Mouse (Mus musculus) layer of hippocampus, postnatal 36 days (tissue): ENCODE results near the gene Fadd. TPM values are rescaled to one million over a fixed set of nuclear protein-coding genes. Genes with fewer than 3 reads are reported as not detected.
A peak's percentile ranks its signal among the peaks of the same experiment; 100 is the strongest.

Source experiments
- DNase-seq, 2 experiments: peaks; one replicate each; pipeline ENCODE4 v3.0.0; 2022
- total RNA-seq, 2 experiments: library from RNA; stranded (reverse); gene quantifications; 2 replicates each; pipeline ENCODE4 v1.2.3; 2021

The Fadd gene
- total RNA-seq, 2 experiments from 2014 or later = 1.8 to 2.1 TPM

DNA sequence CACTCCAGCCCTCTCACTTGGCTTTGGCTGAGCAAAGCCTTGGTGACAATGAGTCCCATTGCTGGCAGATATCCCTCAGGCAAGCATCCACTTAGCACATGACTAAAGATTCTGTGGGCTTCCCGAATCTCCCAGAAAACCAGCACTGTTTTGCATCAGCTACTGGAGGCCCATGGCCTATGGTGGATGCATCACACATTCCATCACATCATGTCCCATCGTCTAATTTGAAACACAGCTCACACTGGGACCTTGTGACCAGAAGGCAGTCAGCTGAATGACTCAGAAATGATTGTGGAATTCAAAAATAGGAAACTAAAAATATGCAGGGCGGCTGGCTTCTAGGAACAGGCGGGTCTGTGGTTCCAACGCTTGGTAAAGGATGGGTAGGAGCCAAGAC lies 4.4 kb downstream of the Fadd start:
- DNase-seq = peak in 1 of 2 experiments; percentile 16

DNA sequence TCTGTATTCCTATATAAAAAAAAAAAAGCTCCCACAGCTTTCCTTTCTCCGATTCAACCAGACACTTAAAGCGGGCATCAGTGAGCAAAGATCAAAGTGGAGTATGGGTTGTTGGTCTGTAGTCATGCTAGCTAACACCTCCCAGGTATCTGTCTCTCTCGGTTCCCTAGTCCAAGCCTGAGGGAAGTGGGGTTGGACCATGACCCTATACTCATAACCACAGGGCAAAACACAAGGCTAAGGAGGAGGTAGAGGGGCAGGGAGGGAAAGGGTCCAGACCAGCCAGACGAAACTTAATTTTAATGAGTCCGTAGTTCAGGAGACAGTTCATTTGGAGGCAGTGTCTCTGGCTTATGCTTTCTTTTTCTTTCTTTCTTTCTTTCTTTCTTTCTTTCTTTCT lies 10.0 kb downstream of the Fadd start:
- no peak for DNase-seq

DNA sequence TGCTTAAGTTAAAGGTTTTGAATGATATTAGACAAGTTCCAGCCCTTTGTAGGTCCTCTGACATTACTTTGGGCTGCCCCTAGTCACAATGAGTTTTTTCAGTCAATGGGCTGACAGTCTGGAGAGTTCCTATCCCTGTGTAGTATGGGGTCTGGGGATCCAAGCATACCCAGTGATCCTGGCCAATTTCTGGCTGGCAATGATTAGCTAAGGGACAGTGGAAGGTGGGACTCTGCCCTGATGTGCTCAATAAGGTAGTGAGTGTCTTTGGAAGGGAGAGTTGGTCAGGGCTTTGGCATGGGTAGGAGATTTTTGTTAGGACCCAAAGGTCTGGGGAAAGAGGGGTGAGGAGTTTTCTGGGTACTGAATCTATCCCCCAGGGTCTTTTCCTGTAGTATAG lies 10.7 kb downstream of the Fadd start:
- DNase-seq = no peak

DNA sequence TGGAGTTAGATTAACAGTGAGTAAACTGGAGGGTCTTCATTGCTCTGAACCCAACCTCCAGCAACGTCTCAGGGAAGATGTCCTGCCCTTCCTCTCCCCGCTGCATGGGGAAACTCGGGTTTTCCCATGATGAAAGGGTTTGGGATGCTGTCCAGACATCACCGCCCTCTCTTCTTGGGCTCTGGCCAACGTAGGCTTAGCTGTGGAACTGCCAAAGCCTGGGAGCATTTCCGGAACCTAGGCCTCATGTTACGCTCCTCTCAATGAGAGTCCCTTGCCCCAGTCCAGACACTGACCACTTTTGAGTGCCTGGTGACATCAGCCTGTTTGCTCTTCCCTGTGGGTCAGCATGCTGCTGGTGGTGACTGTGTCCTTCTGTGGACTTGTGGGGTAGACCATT lies 12.8 kb downstream of the Fadd start:
- no peak for DNase-seq

DNA sequence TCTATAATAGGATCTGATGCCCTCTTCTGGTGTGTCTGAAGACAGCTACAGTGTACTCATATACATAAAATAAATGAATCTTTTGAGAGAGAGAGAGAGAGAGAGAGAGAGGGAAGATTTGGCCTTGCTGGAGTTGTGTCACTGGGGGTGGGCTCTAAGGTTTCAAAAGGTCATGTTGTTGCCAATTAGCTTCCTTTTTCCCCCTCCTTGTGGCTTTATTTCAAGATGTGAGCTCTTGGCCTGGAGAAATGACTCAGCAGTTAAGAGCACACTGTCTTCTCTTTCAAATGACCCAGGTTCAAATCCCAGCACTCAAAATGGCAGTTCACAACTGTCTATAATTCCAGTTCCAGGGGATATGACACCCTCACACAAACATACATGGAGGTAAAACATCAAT lies 14.2 kb downstream of the Fadd start:
- no peak for DNase-seq

DNA sequence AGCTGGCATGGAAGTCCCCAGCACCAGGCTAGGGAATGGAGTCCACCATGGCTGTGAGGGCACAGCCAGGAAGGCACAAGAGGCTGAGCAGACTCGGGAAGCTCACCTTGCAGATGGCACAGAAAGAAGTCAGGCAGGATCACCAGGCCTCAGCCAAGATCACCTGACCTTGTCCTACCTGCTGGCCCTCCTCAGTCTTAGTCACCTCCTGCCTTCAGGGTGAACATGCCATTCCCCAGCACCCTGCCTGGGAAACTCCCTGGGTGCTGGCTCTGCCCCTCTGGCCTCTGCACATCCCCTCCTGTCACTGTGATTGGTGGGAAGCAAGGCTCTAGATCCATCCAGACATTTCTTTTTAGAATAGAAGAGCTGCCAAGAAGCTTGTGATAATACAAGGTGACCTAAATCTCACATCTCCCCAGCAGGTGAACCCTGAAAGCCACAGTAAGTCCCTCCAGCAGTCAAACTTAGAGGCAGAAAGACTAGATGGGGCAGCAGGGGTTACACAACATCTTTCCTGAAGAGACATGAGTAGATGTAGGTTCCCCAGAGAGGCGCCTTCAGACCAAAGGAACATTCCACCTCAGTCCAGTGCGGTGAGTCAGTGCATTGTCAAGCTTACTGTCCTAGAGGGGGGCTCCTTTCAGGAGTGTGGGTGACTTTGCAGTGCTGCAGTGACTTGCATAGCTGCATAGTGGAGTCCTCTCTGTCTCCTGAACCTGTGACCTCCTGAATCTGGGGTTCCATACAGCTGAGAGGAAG lies 15.2 kb downstream of the Fadd start:
- DNase-seq = no peak

DNA sequence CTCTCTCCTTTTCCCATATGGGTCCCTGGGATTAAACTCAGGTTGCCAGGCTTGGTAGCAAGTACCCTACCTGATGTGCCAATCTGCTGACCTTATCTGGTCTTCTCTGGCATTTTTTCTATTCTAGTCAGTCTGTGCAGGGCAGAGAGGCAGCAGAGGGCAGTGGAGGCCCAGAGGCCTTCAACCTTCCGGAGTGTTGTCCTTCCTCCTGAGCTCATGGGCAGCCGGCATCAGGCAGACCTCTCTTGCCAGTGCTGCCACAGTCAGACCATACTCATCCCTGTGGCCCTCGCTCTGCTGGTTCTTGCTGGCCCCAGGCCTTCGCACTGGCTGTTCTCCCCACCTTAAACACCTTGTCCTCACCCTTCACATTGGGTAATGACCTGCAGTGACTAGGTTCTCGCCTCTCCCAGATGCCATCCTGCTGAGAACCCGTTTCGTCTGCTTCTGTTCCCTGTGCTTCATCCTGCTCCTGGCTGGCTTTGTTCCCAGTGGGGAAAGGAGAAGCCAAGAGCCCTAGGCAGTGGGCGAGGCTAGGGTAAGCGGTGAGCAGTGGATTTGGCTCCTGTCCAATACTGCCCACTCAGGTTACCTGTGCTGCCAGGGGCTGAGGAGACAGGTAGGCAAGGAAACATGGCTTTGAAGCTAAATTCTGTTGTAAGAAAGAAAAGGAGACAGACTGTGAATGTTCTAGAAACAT lies 18.7 kb downstream of the Fadd start:
- DNase-seq = no peak

DNA sequence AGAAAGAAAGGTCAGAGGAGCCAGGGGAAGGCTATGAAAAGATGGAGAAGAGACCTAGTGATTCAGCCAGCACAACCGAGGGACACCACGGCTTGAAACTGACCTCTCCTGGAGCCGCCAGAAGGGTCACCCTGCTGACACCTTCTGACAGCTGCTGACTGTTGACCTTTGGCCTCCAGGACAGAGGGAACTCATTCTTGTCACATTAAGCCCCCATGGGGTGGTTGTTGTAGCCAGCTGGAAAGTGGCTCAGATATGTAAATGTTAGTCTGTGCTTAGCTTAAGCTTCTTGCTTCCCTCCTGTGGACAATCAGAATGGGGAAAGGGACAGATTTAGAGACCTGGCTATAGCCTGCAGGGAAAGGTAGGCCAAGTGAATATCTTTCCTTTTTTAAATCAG lies 20.2 kb downstream of the Fadd start:
- no peak for DNase-seq

DNA sequence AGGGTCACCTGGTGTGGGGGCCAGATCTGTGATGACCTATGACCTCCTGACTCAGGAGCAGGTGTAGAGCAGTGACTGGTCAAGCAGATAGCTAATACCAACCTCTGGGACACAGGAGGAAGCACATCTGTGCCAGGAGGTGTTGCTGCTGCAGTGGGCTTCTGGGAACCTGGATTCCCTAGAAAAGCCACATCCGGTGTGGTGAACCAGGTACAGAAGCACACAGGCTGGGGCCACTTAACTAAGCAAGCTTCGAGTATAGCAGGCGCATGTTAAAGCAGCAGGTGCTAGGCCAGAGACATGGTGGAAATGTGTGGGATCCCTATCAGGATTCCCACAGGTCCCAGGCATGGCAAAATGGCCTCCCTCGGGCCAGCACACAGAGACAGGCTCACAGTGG lies 21.7 kb downstream of the Fadd start:
- no peak for DNase-seq

DNA sequence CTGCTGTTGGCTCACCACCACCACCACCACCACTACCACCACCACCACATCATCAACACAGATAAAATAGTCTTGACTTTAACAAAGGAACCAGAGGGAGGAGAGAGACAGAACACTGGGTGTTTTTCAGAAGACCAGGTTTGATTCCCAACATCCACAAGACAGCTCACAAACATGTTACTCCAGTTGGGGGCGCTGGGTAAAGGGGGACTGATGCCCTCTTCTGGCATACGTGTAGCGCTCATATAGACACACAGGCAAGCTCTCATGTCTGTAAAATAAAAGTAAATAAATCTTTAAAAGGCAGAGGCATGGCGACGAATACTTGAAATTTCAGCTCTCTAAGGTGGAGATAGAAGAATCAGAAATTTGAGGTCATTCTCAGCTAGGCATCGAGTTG lies 23.7 kb downstream of the Fadd start:
- no peak for DNase-seq

DNA sequence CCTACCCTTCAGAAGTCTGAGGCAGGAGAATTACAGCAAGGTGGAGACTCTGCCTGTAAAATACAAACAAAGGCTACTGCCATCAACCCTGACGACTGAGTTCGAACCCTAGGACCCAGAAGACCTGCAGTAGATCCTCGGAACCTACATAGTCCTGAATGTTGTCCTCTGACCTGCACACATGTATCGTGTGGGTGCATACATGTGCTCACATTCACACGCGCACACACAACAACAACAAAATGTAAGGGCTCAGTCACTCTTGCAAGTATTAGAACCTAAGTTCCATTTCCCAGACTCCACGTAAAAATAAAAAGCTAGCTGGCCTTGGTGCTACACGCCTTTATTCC lies 28.2 kb downstream of the Fadd start:
- no peak for DNase-seq

DNA sequence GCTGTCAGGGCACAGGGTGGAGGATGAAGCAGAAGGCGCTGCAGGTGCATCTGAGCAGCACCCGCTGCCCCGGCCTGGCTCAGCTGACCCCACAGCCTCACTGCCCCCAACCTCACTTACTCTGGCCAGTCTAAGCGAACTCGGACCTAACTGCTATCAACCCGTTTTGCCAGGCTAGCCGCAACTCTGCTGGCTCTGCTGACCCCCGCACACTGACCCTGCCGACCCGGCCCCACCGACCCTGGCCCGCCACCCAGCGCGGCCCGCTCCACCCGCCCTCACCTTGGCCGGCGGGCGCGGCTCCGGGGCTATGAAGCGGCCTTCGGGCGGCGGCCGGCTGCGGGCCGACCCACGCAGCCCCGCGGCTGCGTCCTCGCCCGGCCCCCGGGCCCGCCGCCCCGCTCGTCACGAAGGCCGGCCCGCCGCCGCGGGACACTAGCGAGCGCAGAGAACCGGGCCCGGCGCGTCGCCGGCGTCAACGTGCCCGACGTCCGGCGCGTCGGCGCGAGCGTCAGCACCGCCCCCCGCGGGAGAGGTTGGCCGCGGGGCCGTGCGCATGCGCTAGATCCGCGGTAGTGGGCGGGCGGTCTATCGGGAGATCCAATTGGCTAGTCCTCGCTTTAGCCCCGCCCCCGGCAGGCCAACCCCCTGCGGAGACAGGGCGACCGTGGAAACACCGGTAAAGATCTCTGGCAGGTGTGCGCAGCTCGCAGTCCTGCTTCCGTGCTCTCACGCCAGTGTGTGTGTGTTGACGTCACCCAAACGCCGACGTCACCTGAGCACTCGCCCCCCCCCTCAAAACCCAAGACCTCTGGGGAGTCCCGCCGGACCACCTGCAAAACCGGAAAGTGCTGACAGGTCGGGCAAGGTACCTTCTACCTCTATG lies 28.8 kb downstream of the Fadd start, which contains the start of gene Ppfia1:
TSS of gene Ppfia1 (minus strand) at position 493 of the 886 bp plus-strand sequence.
- peak; percentile 98 for DNase-seq

DNA sequence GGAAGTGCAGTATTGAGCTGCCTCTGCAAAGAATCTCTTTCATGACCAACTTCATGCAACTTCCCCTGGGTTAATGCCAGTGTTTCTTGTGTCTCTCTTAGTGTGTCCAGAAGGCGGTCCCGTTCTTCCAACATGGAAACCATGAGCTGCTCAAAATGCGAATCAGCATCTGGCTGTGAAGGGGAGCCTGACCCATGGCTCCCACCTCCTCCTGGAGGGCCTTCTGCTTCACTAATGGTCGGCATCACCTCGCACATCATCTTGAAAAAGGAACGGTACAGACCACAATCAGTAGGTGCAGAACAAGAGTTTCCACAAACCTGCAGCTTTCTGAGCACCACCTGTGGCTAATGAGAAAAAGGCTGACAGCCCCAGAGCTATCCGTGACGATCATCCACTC lies 30.0 kb downstream of the Fadd start:
- DNase-seq = no peak

DNA sequence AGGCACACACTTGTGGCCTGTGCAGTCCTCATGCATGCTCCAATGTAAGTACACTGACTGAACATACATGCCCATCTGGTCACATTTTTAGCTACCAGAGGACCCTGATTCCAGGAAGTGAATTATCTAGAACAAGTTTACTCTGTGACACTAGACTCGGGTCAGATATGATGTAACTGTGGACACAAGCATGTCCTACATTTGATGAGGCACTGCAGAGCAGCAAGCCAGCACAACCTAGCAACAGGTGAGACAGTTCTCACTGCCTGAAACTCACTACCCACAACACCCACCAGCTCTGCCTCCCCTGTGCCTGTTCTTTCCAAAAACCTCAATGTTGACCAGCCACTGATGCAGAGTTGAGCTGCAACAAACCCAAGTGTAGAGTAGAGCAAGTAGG lies 31.5 kb downstream of the Fadd start:
- no peak for DNase-seq

DNA sequence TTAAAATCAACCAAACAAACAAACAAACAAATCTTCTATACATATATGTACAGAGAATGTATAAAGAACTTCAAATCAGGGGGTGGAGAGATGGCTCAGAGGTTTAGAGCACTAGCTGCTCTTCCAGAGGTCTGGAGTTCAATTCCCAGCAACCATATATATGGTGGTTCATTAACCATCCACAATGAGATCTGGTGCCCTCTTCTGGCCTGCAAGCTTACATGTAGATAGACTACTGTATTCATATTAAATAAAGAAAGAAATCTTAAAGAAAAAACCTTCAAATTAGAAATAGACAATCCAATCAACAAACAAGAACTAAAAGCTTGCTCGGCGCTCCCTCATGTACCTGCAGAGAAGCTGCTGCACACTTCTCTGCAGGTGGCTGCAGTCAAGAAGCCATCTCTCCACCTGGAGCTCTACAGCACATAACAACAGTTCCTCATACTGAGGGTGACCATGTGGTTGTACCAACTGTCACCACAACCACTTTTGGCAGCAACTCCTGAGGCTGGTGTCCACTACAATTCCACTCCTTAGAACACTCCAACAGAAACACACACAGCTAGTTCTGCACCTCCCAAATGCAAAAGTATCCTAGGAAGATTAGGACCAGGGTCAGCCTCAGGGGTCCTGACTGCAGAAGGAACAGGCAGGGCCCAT lies 32.2 kb downstream of the Fadd start:
- no peak for DNase-seq

DNA sequence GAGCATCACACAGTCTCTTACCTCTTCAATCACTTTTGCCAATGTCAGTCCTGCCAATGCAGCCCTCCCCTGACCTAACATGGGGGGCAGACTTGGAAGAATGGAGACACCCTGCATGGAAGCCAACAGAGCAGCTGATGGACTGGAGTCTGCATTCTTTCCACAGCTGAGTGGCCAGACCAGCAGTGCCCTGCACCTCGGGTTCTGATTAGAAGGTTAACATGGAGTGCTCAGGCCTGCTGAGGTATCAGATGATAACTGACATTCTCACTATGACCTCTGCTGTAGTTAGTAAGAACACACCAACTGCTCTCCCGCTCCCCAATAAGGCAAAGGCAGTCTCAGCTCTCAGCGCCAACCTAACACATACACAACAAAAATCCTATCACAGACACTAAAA lies 37.0 kb downstream of the Fadd start:
- DNase-seq = no peak

DNA sequence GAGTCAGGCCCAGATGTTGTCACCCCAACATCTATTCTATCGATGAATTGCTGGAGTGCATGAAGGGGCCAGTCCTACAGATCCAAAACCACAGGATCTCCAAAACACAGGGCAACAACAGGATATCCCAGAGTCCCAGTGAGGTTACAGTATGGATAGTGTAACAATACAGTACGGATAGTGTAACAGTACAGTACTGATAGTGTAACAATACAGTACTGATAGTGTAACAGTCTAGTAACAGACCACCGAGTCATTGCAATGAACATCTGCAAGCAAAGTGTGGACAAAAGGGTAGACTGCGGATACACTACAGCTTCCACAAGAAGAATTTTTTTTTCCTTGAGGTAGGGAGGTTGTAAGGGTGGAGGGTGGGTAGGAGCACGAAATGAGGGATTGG lies 40.9 kb downstream of the Fadd start:
- DNase-seq = no peak

DNA sequence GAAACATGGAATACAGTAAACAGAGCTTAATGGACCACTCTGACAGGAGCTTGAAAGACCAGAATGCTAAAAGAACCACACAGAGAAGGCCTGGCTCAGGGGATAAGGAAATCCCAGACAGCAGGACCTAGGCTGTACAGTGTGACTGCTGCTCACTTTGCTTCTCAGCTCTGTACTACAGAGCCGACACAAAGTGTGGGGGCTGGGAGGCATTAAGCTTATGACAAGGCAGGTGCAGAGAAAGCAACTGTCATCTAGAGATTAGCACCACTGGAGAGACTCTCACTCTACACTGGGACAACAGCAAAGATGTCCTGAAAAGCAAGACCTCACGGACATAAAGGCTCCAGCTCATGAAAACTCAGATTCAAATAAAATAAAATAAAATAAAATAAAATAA lies 43.1 kb downstream of the Fadd start:
- no peak for DNase-seq

DNA sequence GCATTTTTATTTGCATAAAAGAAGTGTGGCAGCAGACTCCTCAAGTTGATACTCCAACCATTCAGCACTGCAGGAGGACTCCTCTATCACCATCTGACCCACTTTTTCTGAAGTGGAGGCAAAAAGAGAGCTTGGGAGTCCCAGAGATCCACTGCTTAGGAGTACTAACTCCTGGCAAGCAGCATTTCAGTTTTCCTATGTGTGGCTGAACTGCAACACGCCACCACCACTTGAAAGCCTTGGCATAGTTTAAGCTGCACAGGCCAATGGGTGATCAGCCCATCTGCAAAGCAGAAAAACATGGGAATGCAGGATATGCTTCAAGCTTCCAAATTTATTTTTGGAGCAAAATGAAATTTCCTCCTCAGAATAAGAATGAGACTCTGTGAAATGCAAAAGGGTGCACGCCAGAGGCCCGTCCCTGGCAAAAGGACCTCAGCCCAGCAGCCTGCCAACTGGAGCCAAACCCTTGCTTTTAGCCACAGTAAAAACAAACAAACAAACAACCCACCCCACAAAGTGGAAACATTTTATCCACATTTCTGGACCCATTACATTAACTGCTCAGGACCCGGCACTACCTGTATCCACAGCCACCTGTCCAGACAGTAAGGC lies 44.1 kb downstream of the Fadd start:
- DNase-seq = peak; percentile 18 to 40

DNA sequence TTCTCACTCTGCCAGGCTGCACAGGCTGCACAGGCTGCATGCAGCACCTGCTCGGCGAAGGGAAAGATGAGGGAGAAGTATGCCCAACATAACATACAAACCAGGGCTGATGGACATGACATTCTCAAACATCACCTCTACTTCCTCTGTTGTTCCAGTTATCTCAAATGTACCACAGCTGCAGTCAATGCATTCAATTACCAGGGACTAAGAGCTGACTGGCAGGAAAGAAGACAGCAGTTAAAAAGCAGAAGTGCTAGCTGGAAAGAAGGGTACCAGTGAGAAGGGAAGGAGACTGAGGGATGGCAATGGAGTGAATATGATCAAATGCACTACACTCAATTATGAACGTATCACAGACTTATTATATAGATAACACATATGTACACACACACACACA lies 45.9 kb downstream of the Fadd start:
- DNase-seq = no peak

DNA sequence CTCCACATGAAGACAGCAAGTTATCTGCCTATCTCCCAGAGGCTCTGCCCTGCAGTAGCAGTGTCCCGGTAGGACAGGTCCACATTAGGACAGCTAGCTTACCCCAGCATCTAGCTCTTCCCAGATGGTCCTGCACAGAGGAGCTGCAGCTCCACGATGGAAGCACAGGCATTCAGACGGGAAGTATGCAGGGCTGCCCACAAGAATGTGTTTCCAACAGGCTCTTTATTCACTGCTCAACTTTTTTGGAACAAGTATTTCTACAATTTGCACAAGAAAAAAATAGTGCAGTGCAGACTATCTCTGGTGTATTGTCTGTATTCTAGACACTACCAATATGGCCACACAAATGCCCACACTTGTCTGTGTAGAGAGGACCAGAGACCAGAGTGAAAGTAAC lies 47.5 kb downstream of the Fadd start:
- DNase-seq = no peak
